Mouse (Mus musculus) bone marrow, adult 2 months (tissue): ENCODE data around the gene Ttc7. TPM values are rescaled to one million over a fixed set of nuclear protein-coding genes. Genes with fewer than 3 reads are reported as not detected.
A peak's percentile ranks its signal among the peaks of the same experiment; 100 is the strongest.

Experiments used
- H3K27ac ChIP-seq: fragments of 200-500 bp; 2 replicates; pipeline ENCODE4 v1.5.1; 2012; ENCODE audit warnings: low read depth, mild to moderate bottlenecking, control low read depth, inconsistent platforms, low read length; ENCODE audit not compliant: control insufficient read depth, poor library complexity, insufficient read depth
- H3K4me1 ChIP-seq: fragments of 200-500 bp; 2 replicates; pipeline ENCODE4 v1.6.1; 2011; ENCODE audit warnings: low read length; ENCODE audit not compliant: control insufficient read depth, insufficient read depth
- H3K4me3 ChIP-seq: fragments of 200-500 bp; replicated peaks from 2 replicates; pipeline ENCODE3; 2011; ENCODE audit warnings: mild to moderate bottlenecking, low read depth, low read length, control low read depth; ENCODE audit not compliant: control insufficient read depth
- CTCF ChIP-seq: fragments of 200-500 bp; IDR thresholded peaks from 2 replicates; pipeline ENCODE4 v1.5.1; 2011; ENCODE audit warnings: low read length, control low read depth; ENCODE audit not compliant: control insufficient read depth, insufficient read depth
- POLR2A ChIP-seq: fragments of 200-500 bp; IDR thresholded peaks from 2 replicates; pipeline ENCODE4 v1.6.1; 2011; ENCODE audit warnings: low read depth, mild to moderate bottlenecking, control low read depth, low read length, borderline replicate concordance; ENCODE audit not compliant: control insufficient read depth
- WGBS: fragments of 180-500 bp; shearing (Covaris S2); methylation state at CpG from one replicate; pipeline ENCODE4 v1.1.7; 2018; 5-methylcytosine and 5-hydroxymethylcytosine counted together
- polyA plus RNA-seq: library from polyadenylated mRNA; stranded (reverse); fragments of >200 nt; gene quantifications from 2 replicates; pipeline ENCODE4 v1.2.4, GENCODE M21; 2011; ENCODE audit warnings: low replicate concordance; ENCODE audit not compliant: missing spikeins, insufficient read depth, insufficient read length

Gene Ttc7
- polyA plus RNA-seq, 1 experiment = 77.9 TPM

GRCm38 (mm10) chr17:87314530-87314946 lies 31.9 kb downstream of the Ttc7 start:
- no peak overlapping the region for H3K4me3 ChIP-seq
- peaks cover 3% of the 10 kb centered on the region; the same call in 1 of the 2 replicates for H3K4me1 ChIP-seq
- H3K27ac ChIP-seq = peak overlapping the region; percentile 43; the same call in 1 of the 2 replicates
- TF ChIP-seq CTCF (no peak), POLR2A (no peak)
- 57% methylated on average over 5 of the region's 5 CpGs for WGBS

- peak; percentile 80 for TF ChIP-seq CTCF
- 0 out of 2 replicates have a peak, but pooled peaks have one; percentile 20 for TF ChIP-seq POLR2A
- 4% methylated on average over 9 of the region's 9 CpGs for WGBS
- H3K27ac ChIP-seq = peak overlapping the region; percentile 95
These were observed 32.4 kb downstream of the Ttc7 start for GRCm38 (mm10) chr17:87315021-87315531.

GRCm38 (mm10) chr17:87315891-87316763 lies 33.4 kb downstream of the Ttc7 start:
- H3K4me3 ChIP-seq = no peak overlapping the region
- peaks cover 3% of the 10 kb centered on the region; the same call in 1 of the 2 replicates for H3K4me1 ChIP-seq
- 46% methylated on average over 23 of the region's 23 CpGs for WGBS
- peak overlapping the region; percentile 95 for H3K27ac ChIP-seq
- TF ChIP-seq CTCF (no peak), POLR2A (no peak)

More at GRCm38 (mm10) chr17:87315021-87315531, 32.4 kb downstream of the Ttc7 start:
- Histone ChIP-seq H3K4me3 (peak overlapping the region; percentile 6), H3K4me1 (peaks cover 3% of the 10 kb centered on the region; the same call in 1 of the 2 replicates)

DNA sequence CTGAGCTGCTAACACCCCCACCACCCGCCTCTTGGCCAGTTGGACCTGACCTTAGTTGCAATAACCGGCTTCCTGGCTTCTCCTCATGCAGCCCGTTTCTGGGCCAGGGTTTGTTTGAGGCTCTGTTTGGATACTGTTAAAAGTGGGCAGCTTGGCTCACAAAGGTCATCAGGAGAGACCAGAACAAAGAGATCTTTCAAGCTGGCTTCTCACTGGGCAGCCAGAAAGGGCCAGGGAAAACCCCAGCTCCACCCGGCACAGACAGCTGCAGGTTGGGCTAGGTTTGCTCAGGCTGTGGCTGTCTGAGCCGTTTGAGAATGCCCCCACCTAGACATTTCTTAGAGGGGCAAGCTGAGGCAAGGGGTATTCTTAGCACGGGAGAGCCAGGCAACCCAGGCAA lies 34.6 kb downstream of the Ttc7 start:
- 60% methylated on average over 6 of the region's 6 CpGs for WGBS
- H3K4me3 ChIP-seq = no peak overlapping the region
- no peak overlapping the region for H3K27ac ChIP-seq
- H3K4me1 ChIP-seq = peaks cover 3% of the 10 kb centered on the region; the same call in 1 of the 2 replicates
- TF ChIP-seq CTCF (no peak), POLR2A (no peak)

GRCm38 (mm10) chr17:87317947-87318346 lies 35.3 kb downstream of the Ttc7 start:
- TF ChIP-seq CTCF (no peak), POLR2A (no peak)
- Histone ChIP-seq H3K4me3 (no peak overlapping the region), H3K4me1 (peaks cover 3% of the 10 kb centered on the region; the same call in 1 of the 2 replicates), H3K27ac (no peak overlapping the region)
- WGBS = 89% methylated on average over 9 of the region's 9 CpGs

GRCm38 (mm10) chr17:87321673-87322072 lies 39.0 kb downstream of the Ttc7 start:
- 87% methylated on average over 1 of the region's 1 CpGs for WGBS
- Histone ChIP-seq H3K27ac (no peak overlapping the region), H3K4me3 (no peak overlapping the region), H3K4me1 (peaks cover 7% of the 10 kb centered on the region)
- TF ChIP-seq CTCF (peak; percentile 54), POLR2A (no peak)

GRCm38 (mm10) chr17:87323215-87323614 lies 40.5 kb downstream of the Ttc7 start:
- no peak for TF ChIP-seq CTCF
- no peak for TF ChIP-seq POLR2A
- peaks cover 8% of the 10 kb centered on the region for H3K4me1 ChIP-seq
- H3K4me3 ChIP-seq = no peak overlapping the region
- H3K27ac ChIP-seq = no peak overlapping the region
- 79% methylated on average over 9 of the region's 9 CpGs for WGBS

DNA sequence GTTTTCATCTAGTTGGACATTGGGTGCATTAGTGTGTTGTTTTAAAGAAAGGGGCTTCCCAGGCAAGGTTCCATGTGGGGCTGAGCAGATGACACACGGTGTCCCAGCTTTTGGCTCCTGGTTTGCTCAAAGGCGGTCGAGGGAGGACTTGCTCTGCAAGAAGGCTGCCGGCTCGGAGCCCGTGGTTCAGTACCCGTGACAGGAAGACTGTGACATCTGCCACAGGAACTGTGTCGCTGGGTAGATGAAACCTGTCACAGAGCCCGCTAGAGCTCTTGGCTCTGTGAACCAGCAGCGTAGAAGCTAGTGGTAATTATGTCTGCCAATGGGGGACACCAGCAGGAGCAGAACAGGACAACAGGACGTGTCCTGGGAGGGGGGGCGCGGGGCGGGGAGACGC lies 42.8 kb downstream of the Ttc7 start:
- 38% methylated on average over 15 of the region's 15 CpGs for WGBS
- Histone ChIP-seq H3K4me1 (peaks cover 8% of the 10 kb centered on the region), H3K4me3 (no peak overlapping the region), H3K27ac (no peak overlapping the region)
- TF ChIP-seq CTCF = no peak
- TF ChIP-seq POLR2A = no peak
